Mouse (Mus musculus): Measurements from ENCODE around the gene Pfdn4. TPM values are rescaled to one million over a fixed set of nuclear protein-coding genes. Genes with fewer than 3 reads are reported as not detected.

Gene Pfdn4
- total RNA-seq, 2 experiments from 2014 or later, result 15.4 to 17.2 TPM

DNA sequence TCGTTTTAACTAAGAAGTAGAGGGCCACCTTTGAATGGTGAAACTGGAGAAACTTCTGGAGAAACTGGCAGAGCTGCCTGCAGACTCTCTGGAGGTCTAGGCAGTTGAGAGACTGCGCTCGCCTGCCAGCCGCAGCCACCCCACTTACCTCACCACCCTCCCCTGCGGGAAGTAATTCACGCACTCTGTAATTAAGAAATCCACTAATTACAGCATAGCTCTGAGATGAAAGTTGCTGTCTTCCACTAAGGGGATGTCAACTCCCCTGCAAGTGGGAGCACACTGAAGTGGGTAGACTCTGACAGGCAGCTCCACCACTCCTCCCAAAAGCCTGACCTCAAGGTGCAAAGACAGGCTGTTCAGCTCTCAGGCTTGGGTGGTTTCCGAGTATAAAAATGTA, 55.9 kb downstream of the Pfdn4 start:
- DNase-seq, result no peak

DNA sequence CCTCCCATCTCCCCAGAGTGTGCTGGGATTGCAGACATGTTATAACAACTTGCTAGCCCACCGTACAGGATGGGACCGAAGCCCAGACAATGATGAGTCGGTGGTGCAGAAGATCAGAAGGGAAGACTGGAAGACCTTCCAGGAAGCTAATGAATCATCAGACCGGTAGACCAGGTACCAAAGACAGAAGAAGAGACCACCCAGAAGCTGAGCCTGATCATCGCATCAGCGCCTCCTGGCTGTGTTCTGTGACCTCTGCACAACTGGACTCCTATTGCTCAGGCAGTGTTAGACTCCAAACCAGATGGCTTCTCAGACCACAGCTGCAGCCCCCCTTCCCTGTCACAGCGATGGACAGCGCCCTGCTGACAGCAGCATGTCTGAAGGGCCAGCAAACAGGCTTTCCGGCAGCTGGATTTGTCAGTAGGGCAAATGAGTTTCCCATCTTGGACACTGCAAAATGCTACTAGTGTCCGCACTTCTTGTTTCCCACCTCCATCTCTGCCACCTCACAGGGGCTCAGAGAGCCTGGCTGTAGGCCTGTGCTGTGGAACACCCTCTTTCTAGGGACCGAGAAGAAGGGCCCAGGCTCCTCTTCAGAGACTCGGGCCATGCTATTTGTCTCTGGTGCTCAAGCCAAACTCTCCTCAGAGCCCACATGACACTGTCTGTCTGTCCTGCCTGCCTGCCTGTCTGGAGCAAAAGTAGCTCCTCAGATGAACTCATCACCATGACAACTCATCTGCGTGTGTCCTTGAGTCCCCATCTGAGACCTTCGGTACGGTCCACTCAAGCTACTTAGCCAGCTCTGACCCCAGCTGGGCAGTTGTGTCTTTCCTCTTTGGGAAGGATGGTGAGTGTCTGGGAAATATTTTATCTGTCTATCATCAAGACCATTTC, 68.0 kb downstream of the Pfdn4 start:
- DNase-seq, result no peak

DNA sequence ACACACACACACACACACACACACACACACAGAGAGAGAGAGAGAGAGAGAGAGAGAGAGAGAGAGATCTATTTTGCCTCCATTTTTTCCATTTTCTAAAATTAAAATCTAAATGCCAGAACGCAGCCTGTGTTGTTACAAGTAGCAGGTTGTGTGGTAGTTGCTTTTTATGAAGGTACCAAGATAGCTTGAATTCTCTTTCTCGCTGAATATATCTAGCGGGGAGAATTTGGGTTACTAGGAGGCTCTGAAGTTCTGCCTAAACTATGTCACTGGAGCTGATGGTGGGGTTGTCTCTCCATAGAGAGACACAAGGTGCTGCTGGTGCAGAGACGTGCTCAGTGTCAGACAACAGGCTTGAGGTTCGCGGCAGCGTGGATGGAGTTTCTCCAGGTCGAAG, 68.8 kb downstream of the Pfdn4 start:
- DNase-seq, result no peak

Other genes starting within 250 kb of the Pfdn4 start
- under 1 TPM; 0.24 to 0.97 TPM for gene Bcas1, start 68.6 kb upstream of the Pfdn4 start, total RNA-seq (2021)
- gene Cyp24a1, start 717 bp downstream of the Pfdn4 start, total RNA-seq (2021), result not detected
- not detected for gene 4930470P17Rik, start 105.6 kb downstream of the Pfdn4 start, total RNA-seq (2021)
- under 1 TPM; 0.52 to 0.60 TPM for gene Dok5, start 235.4 kb downstream of the Pfdn4 start, total RNA-seq (2021)